22 mouse cellular contexts compared by ENCODE assay signal in the genomic region with DNA sequence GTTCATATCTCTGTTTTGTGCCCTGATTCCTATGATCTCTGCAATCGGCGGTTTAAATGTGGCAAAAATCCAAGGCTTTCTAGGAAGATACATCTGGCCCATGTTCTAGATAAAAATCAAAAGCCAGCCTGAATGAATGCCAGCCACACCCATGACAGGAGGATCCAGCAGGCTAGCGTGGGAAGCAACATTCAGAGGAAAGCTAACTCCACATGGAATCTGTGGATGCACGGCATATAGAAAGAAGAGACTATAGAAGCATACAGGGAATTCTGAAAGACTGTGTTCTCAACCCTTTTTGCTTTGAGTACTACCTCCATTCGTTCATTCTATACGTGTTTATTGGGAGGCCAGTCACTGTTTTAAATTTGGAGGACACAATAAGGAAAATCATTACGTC.
DNase-seq lines count a peak whose midpoint lies in the region; ATAC-seq and TF ChIP-seq lines count a peak whose summit lies in the region.
"Had no signal": no experiment of that assay in that cellular context is flagged by ENCODE, and none has a peak within 500 bp of the region (broad histone marks: within the 10 kb centered on the region; RNA-seq: fewer than 3 reads in every experiment).

No protein-coding gene starts in this region.

- WGBS in heart, embryonic 10.5 days: 81% methylated on average over 7 of the region's 7 CpGs
- WGBS in liver, adult 2 months: 54% methylated on average over 7 of the region's 7 CpGs
- 86% methylated on average over 7 of the region's 7 CpGs for WGBS in liver, embryonic 11.5 days

- no peak for TF ChIP-seq POLR2A in liver, adult 2 months (IDR thresholded peaks at IDR 0.05; ENCODE audit: extremely low read depth, insufficient read depth, low read length)
- no peak for TF ChIP-seq POLR2A in embryonic fibroblast, embryonic 13.5 days (IDR thresholded peaks at IDR 0.05; ENCODE audit: low read depth, low read length)

- H3K4me2 ChIP-seq in liver, embryonic 11.5 days: no peak overlapping the region
- H3K4me2 ChIP-seq: heart, embryonic 12.5 days; limb, embryonic 15.5 days; neural tube, embryonic 15.5 days had no signal

- ATAC-seq in liver, embryonic 11.5 days (replicated peaks; ENCODE audit: low FRiP score): no peak
- ATAC-seq: forebrain, postnatal 0 days; intestine, postnatal 0 days; lung, postnatal 0 days had no signal

- no peaks in the 10 kb centered on the region for H3K4me1 ChIP-seq in heart, embryonic 10.5 days
- H3K4me1 ChIP-seq in liver, adult 2 months (ENCODE audit: control insufficient read depth, insufficient read depth, low read length): peaks cover 10% of the 10 kb centered on the region; the same call in 1 of the 2 replicates
- H3K4me1 ChIP-seq in liver, embryonic 11.5 days (replicated peaks; ENCODE audit: control insufficient read depth, insufficient read depth, low read length): no peaks in the 10 kb centered on the region
- H3K4me1 ChIP-seq in embryonic fibroblast, embryonic 13.5 days (ENCODE audit: control insufficient read depth, insufficient read depth, low read length): peaks cover 13% of the 10 kb centered on the region
- H3K4me1 ChIP-seq: neural tube, embryonic 15.5 days had no signal

- H3K9me3 ChIP-seq in heart, embryonic 10.5 days: no peaks in the 10 kb centered on the region
- no peaks in the 10 kb centered on the region for H3K9me3 ChIP-seq in liver, embryonic 11.5 days (ENCODE audit: control insufficient read depth, low read length)
- H3K9me3 ChIP-seq: heart, embryonic 12.5 days; hindbrain, embryonic 10.5 days; limb, embryonic 15.5 days; neural tube, embryonic 15.5 days had no signal

- no peak overlapping the region for H3K27ac ChIP-seq in heart, embryonic 10.5 days
- H3K27ac ChIP-seq in liver, adult 2 months (replicated peaks; ENCODE audit: insufficient read depth, low read depth, low read length): no peak overlapping the region
- H3K27ac ChIP-seq in liver, embryonic 11.5 days (ENCODE audit: low read depth, low read length): no peak overlapping the region
- peak overlapping the region; percentile 32; the same call in 1 of the 2 replicates for H3K27ac ChIP-seq in embryonic fibroblast, embryonic 13.5 days (ENCODE audit: insufficient read depth, low read length)
- H3K27ac ChIP-seq: gastrocnemius, adult 2 months; hindbrain, embryonic 10.5 days; limb, embryonic 15.5 days; macrophage; neural tube, embryonic 15.5 days had no signal

- H3K79me2 ChIP-seq in liver, adult 2 months (ENCODE audit: control insufficient read depth, insufficient read depth, low read length): no peaks in the 10 kb centered on the region

- no peaks in the 10 kb centered on the region for H3K27me3 ChIP-seq in heart, embryonic 10.5 days (ENCODE audit: insufficient read depth, poor library complexity, severe bottlenecking)
- H3K27me3 ChIP-seq in liver, adult 2 months (ENCODE audit: control insufficient read depth, insufficient read depth, low read length): no peaks in the 10 kb centered on the region
- H3K27me3 ChIP-seq in liver, embryonic 11.5 days (replicated peaks; ENCODE audit: control insufficient read depth, insufficient read depth, low read length): no peaks in the 10 kb centered on the region
- H3K27me3 ChIP-seq: heart, embryonic 12.5 days; limb, embryonic 15.5 days; neural tube, embryonic 15.5 days had no signal

- H3K36me3 ChIP-seq in heart, embryonic 10.5 days: no peaks in the 10 kb centered on the region
- no peaks in the 10 kb centered on the region for H3K36me3 ChIP-seq in liver, adult 2 months (ENCODE audit: control insufficient read depth, insufficient read depth, low read length)
- H3K36me3 ChIP-seq in liver, embryonic 11.5 days (ENCODE audit: control insufficient read depth, insufficient read depth, low read length): no peaks in the 10 kb centered on the region
- H3K36me3 ChIP-seq: heart, embryonic 12.5 days; hindbrain, embryonic 10.5 days; limb, embryonic 15.5 days; neural tube, embryonic 15.5 days had no signal

- H3K9ac ChIP-seq in liver, adult 2 months (ENCODE audit: low read depth, low read length): no peak overlapping the region
- H3K9ac ChIP-seq in liver, embryonic 11.5 days (ENCODE audit: low read depth, low read length): no peak overlapping the region
- H3K9ac ChIP-seq: forebrain, postnatal 0 days; heart, embryonic 12.5 days; limb, embryonic 15.5 days; neural tube, embryonic 15.5 days had no signal

- H3K4me3 ChIP-seq in heart, embryonic 10.5 days: no peak overlapping the region
- H3K4me3 ChIP-seq in liver, adult 2 months (ENCODE audit: insufficient read depth, low read depth, low read length): no peak overlapping the region
- H3K4me3 ChIP-seq in liver, embryonic 11.5 days (ENCODE audit: low read depth, low read length): no peak overlapping the region
- no peak overlapping the region for H3K4me3 ChIP-seq in embryonic fibroblast, embryonic 13.5 days (ENCODE audit: insufficient read depth, low read length)
- H3K4me3 ChIP-seq: gastrocnemius, adult 2 months; heart, embryonic 12.5 days; hindbrain, embryonic 10.5 days; limb, embryonic 15.5 days; neural tube, embryonic 15.5 days had no signal

- no peak for TF ChIP-seq CTCF in liver, adult 2 months (IDR thresholded peaks at IDR 0.05; ENCODE audit: low read depth, low read length)
- no peak for TF ChIP-seq CTCF in embryonic fibroblast, embryonic 13.5 days (IDR thresholded peaks at IDR 0.05; ENCODE audit: borderline replicate concordance, insufficient read depth, low read length)

- peak; percentile 7 for DNase-seq in heart, embryonic 10.5 days (ENCODE audit: low spot score)
- DNase-seq in heart, adult 8-10 months (ENCODE audit: low spot score): no peak
- DNase-seq in liver, adult 2 months (ENCODE audit: extremely low read depth, low read depth, low spot score): peak; percentile 77
- DNase-seq in liver, embryonic 11.5 days (ENCODE audit: low spot score): no peak
- peak; percentile 40 for DNase-seq in telencephalon, adult 2 months (ENCODE audit: low read depth, low spot score)
- DNase-seq in adrenal gland, postnatal 10 days: no peak
- DNase-seq: adrenal gland, adult 2 months; cerebellum, adult 8-10 months; forebrain, postnatal 0 days; gastrocnemius, adult 2 months; heart, postnatal 10 days; kidney, postnatal 25 days; left cerebral cortex, postnatal 4 days; thymus, postnatal 25 days had no signal

Comparison
In these comparisons a context has a peak if more than half of its experiments do, and no peak if none do; other contexts are left out.
1. DNase-seq: peak in heart, embryonic 10.5 days (single experiment), liver, adult 2 months (single experiment) and telencephalon, adult 2 months (single experiment); none in heart, adult 8-10 months (single experiment), liver, embryonic 11.5 days (single experiment) and adrenal gland, postnatal 10 days (single experiment).